Mouse (Mus musculus) liver, adult 2 months (tissue): ENCODE data around the gene Prdm16.

Source experiments
- CTCF ChIP-seq: fragments of 200-500 bp; IDR thresholded peaks from 2 replicates; pipeline ENCODE4 v1.5.1; 2011; ENCODE audit warnings: low read depth, low read length, control low read depth
- POLR2A ChIP-seq: fragments of 200-500 bp; IDR thresholded peaks from 2 replicates; pipeline ENCODE4 v1.6.1; 2011; ENCODE audit warnings: low read length, control low read depth; ENCODE audit not compliant: insufficient read depth; ENCODE audit errors: extremely low read depth

DNA sequence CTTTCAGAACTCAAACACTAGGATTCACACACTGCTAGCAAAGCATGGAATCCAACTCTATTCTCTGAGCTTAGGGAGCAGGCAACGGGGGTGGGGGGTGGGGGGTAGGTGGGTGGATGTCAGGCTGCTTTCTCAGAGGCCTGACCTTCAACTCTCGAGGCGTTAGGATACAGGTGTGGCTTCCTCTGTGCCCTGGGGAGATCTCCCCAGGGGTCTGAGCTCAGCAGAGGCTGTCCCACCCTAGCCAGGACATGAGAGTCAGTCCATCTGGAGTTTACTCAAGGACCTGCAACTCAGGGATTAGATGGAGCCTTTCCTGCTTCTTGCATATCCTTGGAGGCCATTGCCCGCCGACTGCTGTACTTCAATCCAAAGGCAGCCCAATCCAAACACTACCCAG lies 267.6 kb downstream of the Prdm16 start:
- TF ChIP-seq POLR2A, result no peak
- no peak for TF ChIP-seq CTCF
